Mouse (Mus musculus): Measurements from ENCODE around the gene Gstp1.

GRCm38 (mm10) chr19:4055216-4055946, 17.6 kb upstream of the Gstp1 start:
- no peak for TF ChIP-seq EP300 (IDR thresholded peaks at IDR 0.05; ENCODE audit: low read depth)
- TF ChIP-seq CTCF (IDR thresholded peaks at IDR 0.05; ENCODE audit: low read depth), result no peak

All from liver, embryonic 14.5 days (tissue).